Mouse (Mus musculus) MEL (cell line): ENCODE results near the gene Axin1.

Experiments used
- CHD2 ChIP-seq: IDR thresholded peaks from 2 replicates; pipeline ENCODE4 v1.6.1; 2011; ENCODE audit warnings: low read length, improper control_type of control experiment
- CTCF ChIP-seq, 3 experiments: IDR thresholded peaks in 2 of 3; conservative IDR thresholded peaks in 1 of 3; 2 replicates each; pipeline ENCODE4 v1.5.1; 2011 to 2012; ENCODE audit warnings: low read length in 3 of 3, low read depth in 2 of 3, mild to moderate bottlenecking in 2 of 3, improper control_type of control experiment in 1 of 3, inconsistent platforms in 1 of 3, mixed read lengths in 1 of 3, moderate library complexity in 1 of 3; ENCODE audit not compliant: control insufficient read depth in 1 of 3, insufficient read depth in 1 of 3, poor library complexity in 1 of 3, severe bottlenecking in 1 of 3
- EP300 ChIP-seq, 2 experiments: IDR thresholded peaks; 2 replicates each; pipeline ENCODE4 v1.6.1; 2011; ENCODE audit warnings: improper control_type of control experiment in 2 of 2, low read length in 2 of 2, low read depth in 1 of 2, mild to moderate bottlenecking in 1 of 2
- GATA1 ChIP-seq: IDR thresholded peaks from 2 replicates; pipeline ENCODE4 v1.6.1; 2011; ENCODE audit warnings: low read depth, low read length, improper control_type of control experiment
- KAT2A ChIP-seq: conservative IDR thresholded peaks from 2 replicates; pipeline ENCODE4 v1.6.1; 2012; ENCODE audit warnings: low read depth, low read length, improper control_type of control experiment, inconsistent platforms
- MYC ChIP-seq: IDR thresholded peaks from 2 replicates; pipeline ENCODE4 v1.6.1; 2011; ENCODE audit warnings: low read depth, mild to moderate bottlenecking, low read length, improper control_type of control experiment, moderate library complexity
- NELFE ChIP-seq: IDR thresholded peaks from 2 replicates; pipeline ENCODE4 v1.6.1; 2011; ENCODE audit warnings: low read depth, low read length, improper control_type of control experiment
- POLR2A ChIP-seq, 2 experiments: IDR thresholded peaks; 2 replicates each; pipeline ENCODE4 v1.6.1; 2011 to 2012; ENCODE audit warnings: low read length in 2 of 2, mild to moderate bottlenecking in 2 of 2, control low read depth in 1 of 2, improper control_type of control experiment in 1 of 2, low read depth in 1 of 2, moderate library complexity in 1 of 2; ENCODE audit not compliant: control insufficient read depth in 1 of 2, insufficient read depth in 1 of 2, poor library complexity in 1 of 2
- POLR2AphosphoS5 ChIP-seq: IDR thresholded peaks from 2 replicates; pipeline ENCODE4 v1.6.1; 2012; ENCODE audit warnings: low read depth, borderline replicate concordance, mild to moderate bottlenecking, inconsistent platforms, low read length, moderate library complexity, mixed read lengths
- SMC3 ChIP-seq: IDR thresholded peaks from 2 replicates; pipeline ENCODE4 v1.6.1; 2011; ENCODE audit warnings: low read depth, low read length, improper control_type of control experiment
- USF2 ChIP-seq, 2 experiments: IDR thresholded peaks; 2 replicates each; pipeline ENCODE4 v1.6.1; 2011 to 2012; ENCODE audit warnings: improper control_type of control experiment in 2 of 2, low read length in 2 of 2, borderline replicate concordance in 1 of 2, inconsistent platforms in 1 of 2, low read depth in 1 of 2, mild to moderate bottlenecking in 1 of 2; ENCODE audit not compliant: insufficient read depth in 1 of 2

- TF ChIP-seq POLR2AphosphoS5 (no peak), POLR2A (IDR thresholded peaks at IDR 0.05; ENCODE audit: control insufficient read depth in 1 of 2, insufficient read depth in 1 of 2, low read depth in 1 of 2, low read length in 2 of 2, poor library complexity in 1 of 2) (peak; percentile 90 to 96), SMC3 (no peak), MYC (peak; percentile 84), USF2 (IDR thresholded peaks at IDR 0.05; ENCODE audit: borderline replicate concordance in 1 of 2, insufficient read depth in 1 of 2, low read depth in 1 of 2, low read length in 2 of 2) (no peak), KAT2A (peak; percentile 20; the same call in 1 of the 2 replicates), CTCF (IDR thresholded peaks at IDR 0.05 in 2 of 3, conservative IDR thresholded peaks at IDR 0.05 in 1 of 3; ENCODE audit: control insufficient read depth in 1 of 3, insufficient read depth in 1 of 3, low read depth in 2 of 3, low read length in 3 of 3, poor library complexity in 1 of 3, severe bottlenecking in 1 of 3) (no peak), EP300 (IDR thresholded peaks at IDR 0.05; ENCODE audit: low read depth in 1 of 2, low read length in 2 of 2) (peak; percentile 44 to 61), NELFE (peak; percentile 84), CHD2 (no peak), GATA1 (peak; percentile 50; the same call in 1 of the 2 replicates)
These were observed 43.3 kb upstream of the Axin1 start, which contains the start of gene Nme4 for GRCm38 (mm10) chr17:26095121-26095740.
